17 mouse cellular contexts compared by ENCODE assay signal in the genomic region with DNA sequence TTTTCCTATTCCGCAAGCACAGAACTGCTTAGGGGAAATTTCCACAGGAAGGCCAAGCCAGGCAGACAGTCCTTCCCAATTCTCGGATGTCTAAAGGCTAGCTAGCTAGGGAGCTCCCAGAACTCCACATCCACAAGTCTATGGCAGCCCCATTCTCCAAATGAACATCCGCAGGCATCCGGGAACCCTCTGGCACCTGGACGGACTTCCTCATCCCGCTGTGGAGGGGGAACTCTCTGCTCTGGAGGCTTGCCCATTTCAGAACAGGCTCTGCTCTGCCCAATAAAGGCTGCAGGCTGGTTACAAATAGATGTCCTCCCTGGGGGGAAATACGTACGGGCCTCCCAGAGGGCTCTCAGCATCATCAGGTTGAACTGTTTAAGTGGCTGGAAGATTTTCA. TPM values are rescaled to one million over a fixed set of nuclear protein-coding genes. Genes with fewer than 3 reads are reported as not detected.
A peak's percentile ranks its signal among the peaks of the same experiment; 100 is the strongest.
DNase-seq lines count a peak whose midpoint lies in the region; ATAC-seq and TF ChIP-seq lines count a peak whose summit lies in the region.
"Had no signal": no experiment of that assay in that cellular context is flagged by ENCODE, and none has a peak within 500 bp of the region (broad histone marks: within the 10 kb centered on the region; RNA-seq: fewer than 3 reads in every experiment).

No protein-coding gene starts in this region.

- H3K4me3 ChIP-seq in gastrocnemius, adult 2 months = no peak overlapping the region
- no peak overlapping the region for H3K4me3 ChIP-seq in kidney, embryonic 15.5 days (replicated peaks)
- no peak overlapping the region for H3K4me3 ChIP-seq in CH12.LX (replicated peaks in 1 of 3; ENCODE audit: low read depth in 2 of 3, low read length in 2 of 3, poor library complexity in 1 of 3)
- no peak overlapping the region for H3K4me3 ChIP-seq in hindbrain, embryonic 12.5 days
- H3K4me3 ChIP-seq: embryonic facial prominence, embryonic 13.5 days; forebrain, embryonic 10.5 days had no signal

- DNase-seq in gastrocnemius, adult 2 months = no peak
- no peak for DNase-seq in gastrocnemius, adult 18-20 months (ENCODE audit: low spot score)
- DNase-seq in kidney, adult 9 months = no peak
- DNase-seq in CH12.LX (ENCODE audit: extremely low read depth) = peak; percentile 70
- peak; percentile 40 for DNase-seq in heart, postnatal 25 days (ENCODE audit: low spot score)
- no peak for DNase-seq in thymus, postnatal 0 days (ENCODE audit: low spot score)
- DNase-seq: adrenal gland, postnatal 25 days; cerebellum, adult 8-10 months; lung, adult 18-20 months; lung, postnatal 36 days; right cerebral cortex, postnatal 25 days; thymus, adult 2 months had no signal

- H3K27ac ChIP-seq in gastrocnemius, adult 2 months = peak overlapping the region; percentile 73
- H3K27ac ChIP-seq in kidney, embryonic 15.5 days = peak overlapping the region; percentile 11; the same call in 1 of the 2 replicates
- peak overlapping the region; percentile 41; the same call in 1 of the 2 replicates for H3K27ac ChIP-seq in CH12.LX (ENCODE audit: insufficient read depth, low read depth)
- no peak overlapping the region for H3K27ac ChIP-seq in hindbrain, embryonic 12.5 days
- H3K27ac ChIP-seq: embryonic facial prominence, embryonic 13.5 days; forebrain, embryonic 10.5 days had no signal

- no peaks in the 10 kb centered on the region for H3K9me3 ChIP-seq in kidney, embryonic 15.5 days (replicated peaks)
- no peaks in the 10 kb centered on the region for H3K9me3 ChIP-seq in CH12.LX (replicated peaks; ENCODE audit: low read length)
- H3K9me3 ChIP-seq in hindbrain, embryonic 12.5 days (replicated peaks) = no peaks in the 10 kb centered on the region
- H3K9me3 ChIP-seq: embryonic facial prominence, embryonic 13.5 days; forebrain, embryonic 10.5 days had no signal

- no peak for TF ChIP-seq RAD21 in CH12.LX (IDR thresholded peaks at IDR 0.05; ENCODE audit: low read depth, low read length)

- no peak overlapping the region for H3K9ac ChIP-seq in kidney, embryonic 15.5 days
- H3K9ac ChIP-seq in CH12.LX (ENCODE audit: insufficient read depth, low read depth) = 0 out of 2 replicates have a peak overlapping the region, but pooled peaks have one; percentile 21
- no peak overlapping the region for H3K9ac ChIP-seq in hindbrain, embryonic 12.5 days
- H3K9ac ChIP-seq: embryonic facial prominence, embryonic 13.5 days had no signal

- H3K36me3 ChIP-seq in kidney, embryonic 15.5 days = no peaks in the 10 kb centered on the region
- no peaks in the 10 kb centered on the region for H3K36me3 ChIP-seq in CH12.LX (replicated peaks in 1 of 2; ENCODE audit: control insufficient read depth in 1 of 2, insufficient read depth in 1 of 2, low read length in 1 of 2)
- no peaks in the 10 kb centered on the region for H3K36me3 ChIP-seq in hindbrain, embryonic 12.5 days
- H3K36me3 ChIP-seq: embryonic facial prominence, embryonic 13.5 days; forebrain, embryonic 10.5 days had no signal

- no peak for TF ChIP-seq CTCF in gastrocnemius, adult 2 months (IDR thresholded peaks at IDR 0.05)
- no peak for TF ChIP-seq CTCF in CH12.LX (conservative IDR thresholded peaks at IDR 0.05 in 1 of 2, IDR thresholded peaks at IDR 0.05 in 1 of 2; ENCODE audit: low read depth in 2 of 2, low read length in 2 of 2)

- ATAC-seq in kidney, embryonic 15.5 days (replicated peaks; ENCODE audit: low FRiP score) = no peak
- ATAC-seq in hindbrain, embryonic 12.5 days (ENCODE audit: low FRiP score) = no peak

- peaks cover 68% of the 10 kb centered on the region for H3K4me1 ChIP-seq in kidney, embryonic 15.5 days
- H3K4me1 ChIP-seq in CH12.LX (ENCODE audit: control insufficient read depth in 1 of 2, insufficient read depth in 2 of 2) = peaks cover 28 to 58% of the 10 kb centered on the region in 2 experiments
- no peaks in the 10 kb centered on the region for H3K4me1 ChIP-seq in hindbrain, embryonic 12.5 days
- H3K4me1 ChIP-seq: forebrain, embryonic 10.5 days had no signal

- H3K27me3 ChIP-seq in kidney, embryonic 15.5 days = no peaks in the 10 kb centered on the region
- H3K27me3 ChIP-seq in CH12.LX (replicated peaks) = no peaks in the 10 kb centered on the region
- H3K27me3 ChIP-seq in hindbrain, embryonic 12.5 days = no peaks in the 10 kb centered on the region
- H3K27me3 ChIP-seq: embryonic facial prominence, embryonic 13.5 days had no signal

- H3K79me2 ChIP-seq in CH12.LX (replicated peaks; ENCODE audit: control insufficient read depth, extremely low read depth, insufficient read depth, poor library complexity, severe bottlenecking) = no peaks in the 10 kb centered on the region

- TF ChIP-seq EP300 in CH12.LX (IDR thresholded peaks at IDR 0.05; ENCODE audit: low read length) = no peak

- 89% methylated on average over 8 of the region's 8 CpGs for WGBS in kidney, embryonic 15.5 days
- WGBS in hindbrain, embryonic 12.5 days = 81% methylated on average over 8 of the region's 8 CpGs

- in situ Hi-C loops in CH12.LX (cut with MboI; ENCODE audit: low pct_ligation_motif_present, low pct_unique_long_range_greater_than_20kb, low sequenced_read_pairs) = loop anchor here (25.0 kb wide), 1 partner anchor 421 kb away; no protein-coding TSS in a partner anchor

- intact Hi-C loops in gastrocnemius, adult 2 months (cut with DNase I) = no loop called here
- intact Hi-C loops in heart, postnatal 25 days (cut with DNase I) = no loop called here

- TF ChIP-seq POLR2A in CH12.LX (IDR thresholded peaks at IDR 0.05; ENCODE audit: low read depth, low read length) = no peak

- H3K4me2 ChIP-seq in kidney, embryonic 15.5 days = no peak overlapping the region
- no peak overlapping the region for H3K4me2 ChIP-seq in CH12.LX (ENCODE audit: insufficient read depth, low read depth, poor library complexity, severe bottlenecking)
- no peak overlapping the region for H3K4me2 ChIP-seq in hindbrain, embryonic 12.5 days (replicated peaks)
- H3K4me2 ChIP-seq: embryonic facial prominence, embryonic 13.5 days; midbrain, embryonic 11.5 days had no signal

- dilution Hi-C loops in CH12.LX (cut with MboI; ENCODE audit: extremely low pct_ligation_motif_present, extremely low pct_unique_long_range_greater_than_20kb, low sequenced_read_pairs) = no loop called here

TF ChIP-seq in CH12.LX, 34 proteins besides CTCF, POLR2A, EP300 and RAD21:
- TF ChIP-seq RCOR1 (conservative IDR thresholded peaks at IDR 0.05; ENCODE audit: low read depth, low read length) = no peak
- 0 out of 2 replicates have a peak, but pooled peaks have one; percentile 4 for TF ChIP-seq ETS1 (conservative IDR thresholded peaks at IDR 0.05; ENCODE audit: low read depth, low read length)
- no peak for TF ChIP-seq ZKSCAN1 (IDR thresholded peaks at IDR 0.05; ENCODE audit: borderline replicate concordance, low read depth, low read length)
TF ChIP-seq in CH12.LX: peak in this region for 1.

RNA-seq across cellular contexts. Expression of gene Igfbp7, which starts 41.5 kb away (rescaled TPM):
- 10 to 100 TPM; 63.6 to 92.5 TPM for total RNA-seq in gastrocnemius, adult 2 months (2021)
- 10 to 100 TPM; 63.6 to 75.9 TPM for total RNA-seq in gastrocnemius, adult 18-20 months (2021)
- polyA plus RNA-seq in kidney, embryonic 15.5 days (2015; fragmentation: Nextera tagmentation; extraction: Ambion mirVana) = 343 and 354 TPM in 2 replicates
- total RNA-seq in CH12.LX (2012; rRNA removed) = 0.17 and 0.29 TPM in 2 replicates
- total RNA-seq in CH12.LX (2014; rRNA removed) = 0.30 and 0.35 TPM in 2 replicates
- polyA plus RNA-seq in CH12.LX (2012; ENCODE audit: insufficient read length, low read depth) = 0.52 and 0.70 TPM in 2 replicates
- 100 to 1,000 TPM; 251 to 311 TPM for total RNA-seq in heart, postnatal 25 days (2021)
- 64.2 and 64.3 TPM in 2 replicates for polyA plus RNA-seq in thymus, postnatal 0 days (2015; fragmentation: Nextera tagmentation; extraction: Ambion mirVana)
- polyA plus RNA-seq in hindbrain, embryonic 12.5 days (2016; fragmentation: Nextera tagmentation; extraction: Ambion mirVana) = 32.2 and 33.7 TPM in 2 replicates

RNA-seq across cellular contexts. Expression of gene Polr2b, which starts 56.4 kb away (rescaled TPM):
- total RNA-seq in gastrocnemius, adult 2 months (2021) = 10 to 100 TPM; 26.3 to 30.2 TPM
- total RNA-seq in gastrocnemius, adult 18-20 months (2021) = 10 to 100 TPM; 24.6 to 27.7 TPM
- 67.0 and 69.5 TPM in 2 replicates for polyA plus RNA-seq in kidney, embryonic 15.5 days (2015; fragmentation: Nextera tagmentation; extraction: Ambion mirVana)
- total RNA-seq in CH12.LX (2012; rRNA removed) (133 and 140 TPM in 2 replicates), CH12.LX (2014; rRNA removed) (119 and 129 TPM in 2 replicates)
- polyA plus RNA-seq in CH12.LX (2012; ENCODE audit: insufficient read length, low read depth) = 78.0 and 88.0 TPM in 2 replicates
- total RNA-seq in heart, postnatal 25 days (2021) = 10 to 100 TPM; 32.2 to 34.5 TPM
- 56.5 and 56.9 TPM in 2 replicates for polyA plus RNA-seq in thymus, postnatal 0 days (2015; fragmentation: Nextera tagmentation; extraction: Ambion mirVana)
- 80.1 and 87.0 TPM in 2 replicates for polyA plus RNA-seq in hindbrain, embryonic 12.5 days (2016; fragmentation: Nextera tagmentation; extraction: Ambion mirVana)

RNA-seq across cellular contexts. Expression of gene Noa1, which starts 56.4 kb away (rescaled TPM):
- total RNA-seq in gastrocnemius, adult 2 months (2021) = 10 to 100 TPM; 12.8 to 20.4 TPM
- 10 to 100 TPM; 15.3 to 15.9 TPM for total RNA-seq in gastrocnemius, adult 18-20 months (2021)
- polyA plus RNA-seq in kidney, embryonic 15.5 days (2015; fragmentation: Nextera tagmentation; extraction: Ambion mirVana) = 35.7 and 36.2 TPM in 2 replicates
- total RNA-seq in CH12.LX (2012; rRNA removed) = 25.8 and 33.0 TPM in 2 replicates
- 44.3 and 45.7 TPM in 2 replicates for total RNA-seq in CH12.LX (2014; rRNA removed)
- polyA plus RNA-seq in CH12.LX (2012; ENCODE audit: insufficient read length, low read depth) = 59.4 and 60.7 TPM in 2 replicates
- 10 to 100 TPM; 19.0 to 21.6 TPM for total RNA-seq in heart, postnatal 25 days (2021)
- polyA plus RNA-seq in thymus, postnatal 0 days (2015; fragmentation: Nextera tagmentation; extraction: Ambion mirVana) = 35.9 and 36.2 TPM in 2 replicates
- 32.8 and 35.5 TPM in 2 replicates for polyA plus RNA-seq in hindbrain, embryonic 12.5 days (2016; fragmentation: Nextera tagmentation; extraction: Ambion mirVana)

Comparison
In these comparisons a context has a peak if more than half of its experiments do, and no peak if none do; other contexts are left out.
1. DNase-seq: peak in CH12.LX (single experiment) and heart, postnatal 25 days (single experiment); none in gastrocnemius, adult 2 months (single experiment), gastrocnemius, adult 18-20 months (single experiment), kidney, adult 9 months (single experiment) and thymus, postnatal 0 days (single experiment).
2. RNA of gene Igfbp7, which starts 41.5 kb away (total RNA-seq): 251 to 311 TPM in heart, postnatal 25 days, 63.6 to 92.5 TPM in gastrocnemius, adult 2 months and 63.6 to 75.9 TPM in gastrocnemius, adult 18-20 months; 0.17 to 0.35 TPM in CH12.LX; every median in the first group is over 10 times any median in the second.